Mouse (Mus musculus) CH12.LX (cell line): ENCODE data around the gene Sall2. TPM values are rescaled to one million over a fixed set of nuclear protein-coding genes. Genes with fewer than 3 reads are reported as not detected.

Source experiments
- DNase-seq: peaks from one replicate; pipeline ENCODE4 v3.0.0-alpha.2; 2013; ENCODE audit errors: extremely low read depth
- H3K27ac ChIP-seq: 2 replicates; pipeline ENCODE4 v1.5.1; 2012; ENCODE audit warnings: low read depth, mild to moderate bottlenecking, control low read depth, moderate library complexity; ENCODE audit not compliant: insufficient read depth
- H3K27me3 ChIP-seq: replicated peaks from 2 replicates; pipeline ENCODE3; 2012; ENCODE audit warnings: inconsistent platforms
- H3K36me3 ChIP-seq, 2 experiments: replicated peaks in 1 of 2; 2 replicates each; pipeline versions ENCODE3 to v1.6.1; 2012; ENCODE audit warnings: inconsistent platforms in 1 of 2, low read length in 1 of 2, mild to moderate bottlenecking in 1 of 2, mixed read lengths in 1 of 2, moderate library complexity in 1 of 2; ENCODE audit not compliant: control insufficient read depth in 1 of 2, insufficient read depth in 1 of 2
- H3K4me1 ChIP-seq, 2 experiments: 2 replicates each; pipeline ENCODE4 v1.6.1; 2012; ENCODE audit warnings: inconsistent platforms in 1 of 2, moderate library complexity in 1 of 2; ENCODE audit not compliant: insufficient read depth in 2 of 2, control insufficient read depth in 1 of 2
- H3K4me2 ChIP-seq: 2 replicates; pipeline ENCODE4 v1.6.1; 2012; ENCODE audit warnings: low read depth, mild to moderate bottlenecking, control low read depth; ENCODE audit not compliant: poor library complexity, insufficient read depth, severe bottlenecking
- H3K4me3 ChIP-seq, 3 experiments: fragments of 150-350 bp in 1 of 3; sonication (generic) in 1 of 3; replicated peaks in 1 of 3; 2 replicates each; pipeline versions ENCODE3 to v1.5.1; 2011 to 2012; ENCODE audit warnings: low read depth in 2 of 3, low read length in 2 of 3, mild to moderate bottlenecking in 2 of 3, moderate library complexity in 2 of 3, control low read depth in 1 of 3, improper control_type of control experiment in 1 of 3, inconsistent platforms in 1 of 3, mixed read lengths in 1 of 3; ENCODE audit not compliant: poor library complexity in 1 of 3
- H3K79me2 ChIP-seq: replicated peaks from 2 replicates; pipeline ENCODE4 v1.6.1; 2012; ENCODE audit warnings: mild to moderate bottlenecking, moderate library complexity; ENCODE audit not compliant: control insufficient read depth, poor library complexity, insufficient read depth, severe bottlenecking; ENCODE audit errors: extremely low read depth
- H3K9ac ChIP-seq: 2 replicates; pipeline ENCODE4 v1.6.1; 2012; ENCODE audit warnings: low read depth, mild to moderate bottlenecking, control low read depth, moderate library complexity; ENCODE audit not compliant: insufficient read depth
- H3K9me3 ChIP-seq: replicated peaks from 2 replicates; pipeline ENCODE3; 2012; ENCODE audit warnings: low read length, inconsistent platforms, mixed read lengths
- CHD2 ChIP-seq: IDR thresholded peaks from 2 replicates; pipeline ENCODE4 v1.6.1; 2011; ENCODE audit warnings: low read length, improper control_type of control experiment
- CTCF ChIP-seq, 2 experiments: IDR thresholded peaks in 1 of 2; conservative IDR thresholded peaks in 1 of 2; 2 replicates each; pipeline ENCODE4 v1.5.1; 2011 to 2012; ENCODE audit warnings: low read depth in 2 of 2, low read length in 2 of 2, improper control_type of control experiment in 1 of 2, inconsistent platforms in 1 of 2, mild to moderate bottlenecking in 1 of 2, moderate library complexity in 1 of 2
- E2F4 ChIP-seq: IDR thresholded peaks from 2 replicates; pipeline ENCODE4 v1.6.1; 2011; ENCODE audit warnings: low read depth, low read length, improper control_type of control experiment; ENCODE audit not compliant: insufficient replicate concordance
- ELF1 ChIP-seq: IDR thresholded peaks from 2 replicates; pipeline ENCODE4 v1.6.1; 2014; ENCODE audit warnings: low read depth, mild to moderate bottlenecking, inconsistent platforms, low read length, improper control_type of control experiment
- EP300 ChIP-seq: IDR thresholded peaks from 2 replicates; pipeline ENCODE4 v1.6.1; 2011; ENCODE audit warnings: low read length, improper control_type of control experiment
- ETS1 ChIP-seq: conservative IDR thresholded peaks from 2 replicates; pipeline ENCODE4 v1.6.1; 2012; ENCODE audit warnings: low read depth, mild to moderate bottlenecking, inconsistent platforms, low read length, improper control_type of control experiment, moderate library complexity
- HCFC1 ChIP-seq: IDR thresholded peaks from 2 replicates; pipeline ENCODE4 v1.6.1; 2012; ENCODE audit warnings: low read depth, mild to moderate bottlenecking, inconsistent platforms, low read length, improper control_type of control experiment
- KAT2A ChIP-seq: IDR thresholded peaks from 2 replicates; pipeline ENCODE4 v1.6.1; 2012; ENCODE audit warnings: low read length, improper control_type of control experiment, inconsistent platforms; ENCODE audit not compliant: insufficient replicate concordance
- MAX ChIP-seq: IDR thresholded peaks from 2 replicates; pipeline ENCODE4 v1.6.1; 2011; ENCODE audit warnings: low read length, improper control_type of control experiment
- MEF2A ChIP-seq: IDR thresholded peaks from 2 replicates; pipeline ENCODE4 v1.6.1; 2014; ENCODE audit warnings: low read depth, mild to moderate bottlenecking, inconsistent platforms, low read length, improper control_type of control experiment, borderline replicate concordance
- MYC ChIP-seq: IDR thresholded peaks from 2 replicates; pipeline ENCODE4 v1.6.1; 2011; ENCODE audit warnings: low read depth, mild to moderate bottlenecking, improper control_type of control experiment, low read length
- POLR2A ChIP-seq: IDR thresholded peaks from 2 replicates; pipeline ENCODE4 v1.6.1; 2011; ENCODE audit warnings: low read depth, mild to moderate bottlenecking, improper control_type of control experiment, low read length
- POLR2AphosphoS2 ChIP-seq: IDR thresholded peaks from 2 replicates; pipeline ENCODE4 v1.6.1; 2011; ENCODE audit warnings: low read depth, low read length, improper control_type of control experiment
- RAD21 ChIP-seq: IDR thresholded peaks from 2 replicates; pipeline ENCODE4 v1.6.1; 2011; ENCODE audit warnings: low read depth, mild to moderate bottlenecking, low read length, improper control_type of control experiment, moderate library complexity
- SIN3A ChIP-seq: IDR thresholded peaks from 2 replicates; pipeline ENCODE4 v1.6.1; 2012; ENCODE audit warnings: low read length, improper control_type of control experiment, inconsistent platforms
- SMC3 ChIP-seq: IDR thresholded peaks from 2 replicates; pipeline ENCODE4 v1.6.1; 2011; ENCODE audit warnings: low read depth, low read length, improper control_type of control experiment
- TBP ChIP-seq: conservative IDR thresholded peaks from 2 replicates; pipeline ENCODE4 v1.6.1; 2011; ENCODE audit warnings: low read depth, low read length, improper control_type of control experiment
- TCF12 ChIP-seq: IDR thresholded peaks from 2 replicates; pipeline ENCODE4 v1.6.1; 2014; ENCODE audit warnings: low read depth, mild to moderate bottlenecking, inconsistent platforms, low read length, improper control_type of control experiment
- USF1 ChIP-seq: IDR thresholded peaks from 2 replicates; pipeline ENCODE4 v1.6.1; 2014; ENCODE audit warnings: low read depth, mild to moderate bottlenecking, inconsistent platforms, low read length, improper control_type of control experiment
- ZC3H11A ChIP-seq: IDR thresholded peaks from 2 replicates; pipeline ENCODE4 v1.6.1; 2012; ENCODE audit warnings: low read depth, mild to moderate bottlenecking, inconsistent platforms, low read length, improper control_type of control experiment
- ZMIZ1 ChIP-seq: IDR thresholded peaks from 2 replicates; pipeline ENCODE4 v1.6.1; 2012; ENCODE audit warnings: low read depth, mild to moderate bottlenecking, inconsistent platforms, low read length, improper control_type of control experiment
- ZNF384 ChIP-seq: IDR thresholded peaks from 2 replicates; pipeline ENCODE4 v1.6.1; 2012; ENCODE audit warnings: low read depth, low read length, improper control_type of control experiment, inconsistent platforms
- dilution Hi-C: fragments of 300-500 bp; cut with MboI; formaldehyde crosslinking; loops from 2 replicates; pipeline ENCODE4 v1.14.3; 2020; ENCODE audit warnings: low sequenced_read_pairs; ENCODE audit not compliant: extremely low pct_unique_long_range_greater_than_20kb, extremely low pct_ligation_motif_present
- in situ Hi-C: fragments of 300-500 bp; cut with MboI; formaldehyde crosslinking; loops from 3 replicates; pipeline ENCODE4 v1.14.3; 2019; ENCODE audit warnings: low sequenced_read_pairs, low pct_ligation_motif_present, low pct_unique_long_range_greater_than_20kb, mixed read lengths
- polyA plus RNA-seq: library from polyadenylated mRNA; unstranded; fragments of >175 nt; gene quantifications from 2 replicates; pipeline ENCODE4 v1.2.1, GENCODE M21; 2012; ENCODE audit warnings: low read depth; ENCODE audit not compliant: insufficient read length
- total RNA-seq, 2 experiments: library from RNA; depleted of rRNA; stranded (reverse); fragments of 300-350 nt in 1 of 2; fragments of >200 nt in 1 of 2; gene quantifications; 2 replicates each; pipeline ENCODE4 v1.2.3; 2012 to 2014

The Sall2 gene
- total and polyA plus RNA-seq, 3 experiments = 0.16 to 1.5 (median 0.40) TPM

GRCm38 (mm10) chr14:52295558-52296264 is 32.9 kb downstream of the Sall2 start:
- peak; percentile 29 for DNase-seq

GRCm38 (mm10) chr14:52284191-52284590 is 44.4 kb downstream of the Sall2 start:
- Histone ChIP-seq H3K36me3 (peaks cover 42 to 65% of the 10 kb centered on the region in 2 experiments), H3K27me3 (no peaks in the 10 kb centered on the region), H3K4me2 (no peak overlapping the region), H3K27ac (no peak overlapping the region), H3K4me1 (peaks cover 0 to 16% of the 10 kb centered on the region in 2 experiments; a peak in 2 of 4 replicates), H3K79me2 (peaks cover 48% of the 10 kb centered on the region), H3K9ac (no peak overlapping the region), H3K9me3 (no peaks in the 10 kb centered on the region), H3K4me3 (no peak overlapping the region)
- TF ChIP-seq ZNF384 (no peak), HCFC1 (no peak), TCF12 (no peak), POLR2AphosphoS2 (no peak), CHD2 (no peak), MEF2A (no peak), E2F4 (no peak), TBP (no peak), ZMIZ1 (no peak), ETS1 (no peak), ZC3H11A (no peak), EP300 (no peak), MAX (no peak), MYC (no peak)
- no peak for DNase-seq
- in situ Hi-C loops (no loop called here), dilution Hi-C loops (no loop called here)

More at GRCm38 (mm10) chr14:52295558-52296264, 32.9 kb downstream of the Sall2 start:
- no peak overlapping the region for H3K4me2 ChIP-seq
- TF ChIP-seq USF1 = no peak
- no peak for TF ChIP-seq E2F4
- TF ChIP-seq CTCF (conservative IDR thresholded peaks at IDR 0.05 in 1 of 2, IDR thresholded peaks at IDR 0.05 in 1 of 2; ENCODE audit: low read depth in 2 of 2, low read length in 2 of 2) = peak; percentile 23 to 67; a peak in 3 of 4 replicates
- no peak for TF ChIP-seq KAT2A
- peak; percentile 63 for TF ChIP-seq SMC3
- TF ChIP-seq POLR2A = 0 out of 2 replicates have a peak, but pooled peaks have one; percentile 12
- no peak for TF ChIP-seq SIN3A
- TF ChIP-seq RAD21 = peak; percentile 27
- TF ChIP-seq ELF1 = no peak
- TF ChIP-seq ZC3H11A = no peak
- TF ChIP-seq MYC = no peak
- no peaks in the 10 kb centered on the region for H3K27me3 ChIP-seq
- no peaks in the 10 kb centered on the region for H3K9me3 ChIP-seq
- H3K27ac ChIP-seq = no peak overlapping the region
- peaks cover 75 to 91% of the 10 kb centered on the region in 2 experiments for H3K36me3 ChIP-seq
- no peak overlapping the region for H3K4me3 ChIP-seq
- no peaks in the 10 kb centered on the region for H3K4me1 ChIP-seq
- in situ Hi-C loops = loop anchor here (5.0 kb wide), 1 partner anchor 42 kb away; no protein-coding TSS in a partner anchor
- no peaks in the 10 kb centered on the region for H3K79me2 ChIP-seq
- no peak overlapping the region for H3K9ac ChIP-seq
- dilution Hi-C loops = no loop called here
